Mouse (Mus musculus): Measurements from ENCODE around the gene Slc27a4.
A peak's percentile ranks its signal among the peaks of the same experiment; 100 is the strongest.
"Not testable (repeated sequence)": the region's sequence is repeated elsewhere in the genome, so short reads cannot be mapped to it uniquely, and the experiment has no call there.

Gene Slc27a4

GRCm38 (mm10) chr2:29802075-29802826, at the start of gene Slc27a4:
Gene Slc27a4, plus strand, starts transcription at chr2:29802634.
- peak; percentile 95 for DNase-seq (ENCODE audit: low spot score in 2 of 2)

DNA sequence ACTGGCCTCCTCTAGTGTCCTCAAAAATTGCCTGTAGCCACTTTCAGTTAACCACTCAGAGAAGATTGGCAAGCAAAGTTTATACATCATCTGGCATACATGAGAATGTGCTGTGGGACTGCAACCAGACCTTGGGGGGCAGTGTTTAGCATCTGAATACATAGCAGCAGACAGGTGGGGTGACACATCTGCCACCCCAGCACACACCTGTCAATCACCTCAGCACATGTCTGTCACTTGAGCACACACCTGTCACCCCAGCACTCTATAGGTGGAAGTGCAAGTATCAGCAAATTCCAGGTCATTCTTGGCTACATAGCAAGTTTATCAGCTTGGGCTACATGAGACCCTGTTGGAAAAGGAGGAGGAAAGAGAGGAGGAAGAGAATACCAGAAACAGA, 46.7 kb upstream of the Slc27a4 start:
- DNase-seq (ENCODE audit: low spot score in 2 of 2), result no peak

- no peak for DNase-seq (ENCODE audit: low spot score in 2 of 2)
Observed at GRCm38 (mm10) chr2:29764831-29765230, 37.6 kb upstream of the Slc27a4 start.

GRCm38 (mm10) chr2:29767976-29768709, 34.3 kb upstream of the Slc27a4 start:
- DNase-seq (ENCODE audit: low spot score in 2 of 2), result no peak

GRCm38 (mm10) chr2:29768901-29769300, 33.5 kb upstream of the Slc27a4 start:
- no peak for DNase-seq (ENCODE audit: low spot score in 2 of 2)

DNA sequence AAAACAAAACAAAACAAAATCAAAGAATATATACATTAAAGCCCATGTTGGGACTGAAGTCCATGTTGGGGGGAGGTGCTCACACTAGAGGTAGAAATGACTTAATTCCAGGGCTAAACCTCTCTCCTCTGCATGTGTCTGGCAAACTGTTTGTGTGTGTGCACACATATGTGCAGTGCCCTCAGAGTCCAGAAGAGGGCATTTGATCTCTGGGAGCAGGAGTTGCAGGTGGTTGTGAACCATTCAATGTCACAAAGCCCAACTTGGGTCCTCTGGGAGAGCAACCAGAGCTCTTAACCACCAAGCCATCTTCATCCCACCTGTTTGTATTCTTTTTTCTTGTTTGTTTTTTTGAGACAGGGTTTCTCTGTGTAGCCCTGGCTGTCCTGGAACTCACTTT, 32.3 kb upstream of the Slc27a4 start:
- no peak for DNase-seq (ENCODE audit: low spot score in 2 of 2)

- no peak for DNase-seq (ENCODE audit: low spot score in 2 of 2)
Observed at GRCm38 (mm10) chr2:29771611-29772461, 30.6 kb upstream of the Slc27a4 start.

DNA sequence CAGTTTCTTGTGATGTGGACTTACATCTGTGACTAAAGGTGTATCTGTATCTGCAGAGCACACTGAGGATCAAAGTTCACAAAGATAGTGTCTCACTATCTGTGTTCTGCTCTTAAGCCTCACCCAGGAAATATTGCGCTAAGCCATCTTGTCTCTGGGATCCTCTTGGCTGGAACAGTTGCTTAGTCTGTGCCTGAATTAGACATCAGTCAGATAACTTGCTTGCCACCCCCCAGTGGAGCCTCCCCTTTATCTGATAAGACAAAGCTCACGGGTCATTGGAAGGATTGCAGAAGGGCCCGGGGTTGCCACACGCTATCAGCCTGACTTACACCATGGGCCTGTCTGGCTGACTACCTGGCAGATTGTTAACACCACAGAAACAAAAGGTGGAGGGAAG, 29.1 kb upstream of the Slc27a4 start:
- DNase-seq (ENCODE audit: low spot score in 2 of 2), result no peak

GRCm38 (mm10) chr2:29781256-29781655, 21.2 kb upstream of the Slc27a4 start:
- not testable (repeated sequence) for DNase-seq (ENCODE audit: low spot score in 2 of 2)

DNA sequence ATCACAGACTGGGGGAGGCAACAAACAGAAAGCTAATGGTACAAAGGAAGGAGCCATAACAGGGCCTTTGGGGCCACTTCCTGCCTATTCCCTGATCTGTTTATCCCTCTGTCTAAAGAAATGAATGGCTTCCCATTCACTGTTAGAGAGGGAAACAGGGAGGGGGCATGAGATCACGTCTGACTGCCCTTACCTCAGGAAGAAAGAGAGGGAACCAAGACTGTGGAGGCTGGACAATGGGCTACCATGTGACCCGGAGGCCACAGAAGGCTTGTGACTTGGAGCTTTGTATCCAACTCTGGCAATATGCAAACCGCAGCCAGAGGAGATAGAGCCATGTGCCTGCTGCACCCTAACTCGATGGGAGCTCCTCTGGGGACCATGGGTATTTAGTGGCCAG, 18.1 kb upstream of the Slc27a4 start:
- DNase-seq (ENCODE audit: low spot score in 2 of 2), result no peak

- DNase-seq (ENCODE audit: low spot score in 2 of 2), result peak; percentile 90 to 91
Observed at GRCm38 (mm10) chr2:29787104-29787917, 15.1 kb upstream of the Slc27a4 start, which contains the start of gene Coq4. Gene Coq4, plus strand, starts transcription at chr2:29787493.

- peak; percentile 86 to 88 for DNase-seq (ENCODE audit: low spot score in 2 of 2)
Observed at GRCm38 (mm10) chr2:29787937-29788681, 14.3 kb upstream of the Slc27a4 start, which contains the start of gene Trub2. Gene Trub2, minus strand, starts transcription at chr2:29788502.

GRCm38 (mm10) chr2:29792772-29793487, 9.5 kb upstream of the Slc27a4 start:
- DNase-seq (ENCODE audit: low spot score in 2 of 2), result no peak

- DNase-seq (ENCODE audit: low spot score in 2 of 2), result no peak
Observed at GRCm38 (mm10) chr2:29802827-29803201, 380 bp downstream of the Slc27a4 start.

- no peak for DNase-seq (ENCODE audit: low spot score in 2 of 2)
Observed at GRCm38 (mm10) chr2:29803400-29803831, 982 bp downstream of the Slc27a4 start.

GRCm38 (mm10) chr2:29815678-29816371, 13.4 kb downstream of the Slc27a4 start:
- no peak for DNase-seq (ENCODE audit: low spot score in 2 of 2)

DNA sequence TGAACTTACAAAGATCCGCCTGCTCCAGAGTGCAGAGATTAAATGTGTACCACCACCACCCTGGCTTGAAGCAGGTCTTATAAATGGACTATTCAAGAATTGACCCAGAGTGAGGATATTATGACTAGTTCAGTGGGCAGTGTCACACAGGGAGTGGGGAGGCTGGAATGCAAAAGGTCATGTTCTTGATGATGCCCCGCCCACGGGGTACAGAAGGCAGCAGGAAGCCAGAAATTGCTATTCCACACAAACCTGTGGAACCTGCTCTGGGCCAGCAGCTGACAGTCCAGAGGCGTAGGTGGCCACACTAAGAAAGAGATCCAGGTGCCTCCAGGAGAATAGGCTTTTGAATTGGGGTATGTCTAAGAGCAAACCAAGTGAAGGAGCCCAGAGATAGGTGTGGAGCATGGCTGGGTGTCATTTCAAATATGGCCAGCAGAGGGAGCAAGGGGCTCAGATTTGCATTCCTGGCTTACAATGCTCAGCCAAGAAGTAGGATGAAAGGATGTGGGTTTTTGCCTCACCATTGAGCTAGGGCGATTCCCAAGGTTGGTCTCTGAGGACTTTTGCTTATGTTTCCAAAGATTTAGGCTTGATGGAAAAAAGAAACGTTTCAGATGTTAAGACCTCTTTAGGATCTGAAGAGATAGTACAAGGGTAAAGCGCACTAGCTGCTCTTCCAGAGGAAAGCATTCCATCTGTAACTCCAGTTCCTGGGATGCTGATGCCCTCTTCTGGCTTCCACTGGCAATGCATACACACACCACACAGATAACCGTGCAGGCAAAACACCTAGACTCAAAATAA, 15.2 kb downstream of the Slc27a4 start:
- peak; percentile 75 to 81 for DNase-seq (ENCODE audit: low spot score in 2 of 2)

DNA sequence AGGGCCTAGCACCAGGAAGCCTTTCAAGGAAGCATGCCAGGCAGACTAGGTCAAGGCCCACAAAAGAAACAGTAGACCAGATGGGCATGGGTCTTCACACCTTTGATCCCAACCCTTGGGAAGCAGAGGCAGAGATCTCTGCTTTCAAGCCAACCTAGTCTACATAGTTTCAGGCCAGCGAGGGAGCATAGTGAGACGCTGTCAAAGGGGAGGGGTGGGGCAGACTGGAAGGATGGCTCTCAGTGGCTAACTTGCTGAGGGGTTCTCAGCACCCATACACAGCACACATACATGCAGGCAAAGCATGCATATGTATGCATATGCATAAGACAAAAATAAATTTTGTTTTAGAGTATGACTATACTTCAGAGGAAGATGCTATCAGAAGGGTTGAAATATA, 16.9 kb downstream of the Slc27a4 start:
- no peak for DNase-seq (ENCODE audit: low spot score in 2 of 2)

Measured in right cerebral cortex, postnatal 36 days (tissue).